Mouse (Mus musculus) gastrocnemius, adult 8-10 months (tissue): ENCODE results near the gene Capn2. TPM values are rescaled to one million over a fixed set of nuclear protein-coding genes. Genes with fewer than 3 reads are reported as not detected.

Experiments
- total RNA-seq, 4 experiments: library from RNA; stranded (reverse); gene quantifications; 2 replicates each; pipeline ENCODE4 v1.2.4; 2022

Gene Capn2
- total RNA-seq, 4 experiments from 2014 or later: 46.6 to 49.7 (median 47.6) TPM

Other genes starting within 250 kb of the Capn2 start
- gene Degs1, start 234.8 kb downstream of the Capn2 start, total RNA-seq: 10 to 100 TPM; 11.7 to 18.1 (median 15.7) TPM
- gene Fbxo28, start 176.0 kb downstream of the Capn2 start, total RNA-seq: 10 to 100 TPM; 17.2 to 21.0 (median 19.1) TPM
- 10 to 100 TPM in 3 of 4 experiments, 1 to 10 TPM in 1; 8.2 to 11.8 (median 10.9) TPM for gene Trp53bp2, start 108.4 kb downstream of the Capn2 start, total RNA-seq
- not detected for gene Capn8, start 47.4 kb upstream of the Capn2 start, total RNA-seq
- gene Ccdc185, start 231.6 kb upstream of the Capn2 start, total RNA-seq: not detected
- gene Susd4, start 246.3 kb upstream of the Capn2 start, total RNA-seq: under 1 TPM; 0.19 to 0.36 (median 0.19) TPM